Mouse (Mus musculus): ENCODE measurements at regions not wholly inside any gene's neighbourhood (a gene's known extent, or its start where the extent isn't known, plus 50 kb on each side); places are given as distances from the start of the nearest gene placed in this dataset.

GRCm38 (mm10) chr5:111941831-111942230, 208.1 kb downstream of the Gm26897 start:
- Histone ChIP-seq H3K9me3 (ENCODE audit: control insufficient read depth, low read length) (no peaks in the 10 kb centered on the region), H3K9ac (replicated peaks; ENCODE audit: low read depth, low read length) (no peak overlapping the region), H3K36me3 (ENCODE audit: control insufficient read depth, insufficient read depth, low read length) (no peaks in the 10 kb centered on the region), H3K27ac (ENCODE audit: low read depth, low read length) (no peak overlapping the region), H3K4me3 (ENCODE audit: low read depth, low read length) (no peak overlapping the region), H3K4me2 (ENCODE audit: low read depth, low read length) (no peak overlapping the region), H3K27me3 (ENCODE audit: control insufficient read depth, insufficient read depth, low read length) (no peaks in the 10 kb centered on the region), H3K4me1 (ENCODE audit: control insufficient read depth, insufficient read depth, low read length) (peaks cover 13% of the 10 kb centered on the region)
- ATAC-seq (ENCODE audit: low read depth): no peak
- 75% methylated on average over 16 of the region's 16 CpGs for WGBS

- Histone ChIP-seq H3K4me3 (ENCODE audit: low read depth, low read length) (no peak overlapping the region), H3K4me2 (ENCODE audit: low read depth, low read length) (no peak overlapping the region), H3K9me3 (ENCODE audit: control insufficient read depth, low read length) (no peaks in the 10 kb centered on the region), H3K27me3 (ENCODE audit: control insufficient read depth, insufficient read depth, low read length) (no peaks in the 10 kb centered on the region), H3K4me1 (ENCODE audit: control insufficient read depth, insufficient read depth, low read length) (peaks cover 13% of the 10 kb centered on the region), H3K36me3 (ENCODE audit: control insufficient read depth, insufficient read depth, low read length) (no peaks in the 10 kb centered on the region), H3K27ac (ENCODE audit: low read depth, low read length) (no peak overlapping the region), H3K9ac (replicated peaks; ENCODE audit: low read depth, low read length) (no peak overlapping the region)
- 92% methylated on average over 2 of the region's 2 CpGs for WGBS
- ATAC-seq (ENCODE audit: low read depth): no peak
Observed at GRCm38 (mm10) chr5:111942792-111943191, 209.1 kb downstream of the Gm26897 start.

- 37% methylated on average over 21 of the region's 21 CpGs for WGBS
- Histone ChIP-seq H3K36me3 (ENCODE audit: control insufficient read depth, insufficient read depth, low read length) (no peaks in the 10 kb centered on the region), H3K27me3 (ENCODE audit: control insufficient read depth, insufficient read depth, low read length) (no peaks in the 10 kb centered on the region), H3K27ac (ENCODE audit: low read depth, low read length) (peak overlapping the region; percentile 49; the same call in 1 of the 2 replicates), H3K4me1 (ENCODE audit: control insufficient read depth, insufficient read depth, low read length) (peaks cover 13% of the 10 kb centered on the region), H3K4me3 (ENCODE audit: low read depth, low read length) (no peak overlapping the region), H3K9me3 (ENCODE audit: control insufficient read depth, low read length) (no peaks in the 10 kb centered on the region), H3K9ac (replicated peaks; ENCODE audit: low read depth, low read length) (no peak overlapping the region), H3K4me2 (ENCODE audit: low read depth, low read length) (no peak overlapping the region)
- no peak for ATAC-seq (ENCODE audit: low read depth)
Observed at GRCm38 (mm10) chr5:111943337-111944162, 209.8 kb downstream of the Gm26897 start.

- Histone ChIP-seq H3K9ac (replicated peaks; ENCODE audit: low read depth, low read length) (0 out of 2 replicates have a peak overlapping the region, but pooled peaks have one; percentile 28), H3K4me2 (ENCODE audit: low read depth, low read length) (peak overlapping the region; percentile 41), H3K4me3 (ENCODE audit: low read depth, low read length) (peak overlapping the region; percentile 7; the same call in 1 of the 2 replicates), H3K27ac (ENCODE audit: low read depth, low read length) (peak overlapping the region; percentile 80), H3K36me3 (ENCODE audit: control insufficient read depth, insufficient read depth, low read length) (no peaks in the 10 kb centered on the region), H3K9me3 (ENCODE audit: control insufficient read depth, low read length) (no peaks in the 10 kb centered on the region), H3K4me1 (ENCODE audit: control insufficient read depth, insufficient read depth, low read length) (peaks cover 13% of the 10 kb centered on the region), H3K27me3 (ENCODE audit: control insufficient read depth, insufficient read depth, low read length) (no peaks in the 10 kb centered on the region)
- WGBS: 16% methylated on average over 26 of the region's 28 CpGs
- peak; percentile 79 for ATAC-seq (ENCODE audit: low read depth)
Observed at GRCm38 (mm10) chr5:111944273-111944971, 210.7 kb downstream of the Gm26897 start.

- WGBS: 45% methylated on average over 3 of the region's 3 CpGs
- Histone ChIP-seq H3K9me3 (ENCODE audit: control insufficient read depth, low read length) (no peaks in the 10 kb centered on the region), H3K4me1 (ENCODE audit: control insufficient read depth, insufficient read depth, low read length) (peaks cover 13% of the 10 kb centered on the region), H3K4me3 (ENCODE audit: low read depth, low read length) (no peak overlapping the region), H3K27ac (ENCODE audit: low read depth, low read length) (peak overlapping the region; percentile 80), H3K9ac (replicated peaks; ENCODE audit: low read depth, low read length) (no peak overlapping the region), H3K4me2 (ENCODE audit: low read depth, low read length) (peak overlapping the region; percentile 41; the same call in 1 of the 2 replicates), H3K36me3 (ENCODE audit: control insufficient read depth, insufficient read depth, low read length) (no peaks in the 10 kb centered on the region), H3K27me3 (ENCODE audit: control insufficient read depth, insufficient read depth, low read length) (no peaks in the 10 kb centered on the region)
- peak; percentile 41; the same call in 1 of the 2 replicates for ATAC-seq (ENCODE audit: low read depth)
Observed at GRCm38 (mm10) chr5:111944972-111945285, 211.2 kb downstream of the Gm26897 start.

GRCm38 (mm10) chr5:111946281-111946680, 212.6 kb downstream of the Gm26897 start:
- Histone ChIP-seq H3K9ac (replicated peaks; ENCODE audit: low read depth, low read length) (no peak overlapping the region), H3K4me3 (ENCODE audit: low read depth, low read length) (no peak overlapping the region), H3K27ac (ENCODE audit: low read depth, low read length) (no peak overlapping the region), H3K4me1 (ENCODE audit: control insufficient read depth, insufficient read depth, low read length) (peaks cover 13% of the 10 kb centered on the region), H3K36me3 (ENCODE audit: control insufficient read depth, insufficient read depth, low read length) (no peaks in the 10 kb centered on the region), H3K4me2 (ENCODE audit: low read depth, low read length) (no peak overlapping the region), H3K9me3 (ENCODE audit: control insufficient read depth, low read length) (no peaks in the 10 kb centered on the region), H3K27me3 (ENCODE audit: control insufficient read depth, insufficient read depth, low read length) (no peaks in the 10 kb centered on the region)
- ATAC-seq (ENCODE audit: low read depth): no peak
- WGBS: 89% methylated on average over 11 of the region's 11 CpGs

GRCm38 (mm10) chr5:111957698-111958097, 224.0 kb downstream of the Gm26897 start:
- Histone ChIP-seq H3K27ac (ENCODE audit: low read depth, low read length) (no peak overlapping the region), H3K9me3 (ENCODE audit: control insufficient read depth, low read length) (no peaks in the 10 kb centered on the region), H3K27me3 (ENCODE audit: control insufficient read depth, insufficient read depth, low read length) (no peaks in the 10 kb centered on the region), H3K4me3 (ENCODE audit: low read depth, low read length) (no peak overlapping the region), H3K4me2 (ENCODE audit: low read depth, low read length) (peak overlapping the region; percentile 34; the same call in 1 of the 2 replicates), H3K4me1 (ENCODE audit: control insufficient read depth, insufficient read depth, low read length) (peaks cover 9% of the 10 kb centered on the region; the same call in 1 of the 2 replicates), H3K9ac (replicated peaks; ENCODE audit: low read depth, low read length) (no peak overlapping the region), H3K36me3 (ENCODE audit: control insufficient read depth, insufficient read depth, low read length) (no peaks in the 10 kb centered on the region)
- 24% methylated on average over 28 of the region's 28 CpGs for WGBS
- ATAC-seq (ENCODE audit: low read depth): 0 out of 2 replicates have a peak, but pooled peaks have one; percentile 38

- WGBS: 10% methylated on average over 16 of the region's 17 CpGs
- Histone ChIP-seq H3K27me3 (ENCODE audit: control insufficient read depth, insufficient read depth, low read length) (no peaks in the 10 kb centered on the region), H3K36me3 (ENCODE audit: control insufficient read depth, insufficient read depth, low read length) (no peaks in the 10 kb centered on the region), H3K4me1 (ENCODE audit: control insufficient read depth, insufficient read depth, low read length) (peaks cover 9% of the 10 kb centered on the region; the same call in 1 of the 2 replicates), H3K4me3 (ENCODE audit: low read depth, low read length) (no peak overlapping the region), H3K4me2 (ENCODE audit: low read depth, low read length) (peak overlapping the region; percentile 34; the same call in 1 of the 2 replicates), H3K27ac (ENCODE audit: low read depth, low read length) (no peak overlapping the region), H3K9ac (replicated peaks; ENCODE audit: low read depth, low read length) (no peak overlapping the region), H3K9me3 (ENCODE audit: control insufficient read depth, low read length) (no peaks in the 10 kb centered on the region)
- ATAC-seq (ENCODE audit: low read depth): peak; percentile 49; the same call in 1 of the 2 replicates
Observed at GRCm38 (mm10) chr5:111958226-111958625, 224.5 kb downstream of the Gm26897 start.

GRCm38 (mm10) chr5:111965311-111965710, 231.6 kb downstream of the Gm26897 start:
- Histone ChIP-seq H3K4me3 (ENCODE audit: low read depth, low read length) (no peak overlapping the region), H3K4me1 (ENCODE audit: control insufficient read depth, insufficient read depth, low read length) (no peaks in the 10 kb centered on the region), H3K9me3 (ENCODE audit: control insufficient read depth, low read length) (no peaks in the 10 kb centered on the region), H3K27ac (ENCODE audit: low read depth, low read length) (no peak overlapping the region), H3K36me3 (ENCODE audit: control insufficient read depth, insufficient read depth, low read length) (no peaks in the 10 kb centered on the region), H3K27me3 (ENCODE audit: control insufficient read depth, insufficient read depth, low read length) (no peaks in the 10 kb centered on the region), H3K9ac (replicated peaks; ENCODE audit: low read depth, low read length) (no peak overlapping the region), H3K4me2 (ENCODE audit: low read depth, low read length) (no peak overlapping the region)
- 89% methylated on average over 7 of the region's 7 CpGs for WGBS
- no peak for ATAC-seq (ENCODE audit: low read depth)
